Mouse (Mus musculus) c-Kit-negative CD71-positive TER-119-positive erythroid progenitor cells, embryonic 14.5 days (primary cell): ENCODE measurements around the gene Gmnn.

Experiments
- DNase-seq: peaks from one replicate; pipeline ENCODE4 v3.0.0-alpha.2; 2013; ENCODE audit warnings: low read depth, low spot score

Gene Gmnn

GRCm38 (mm10) chr13:24709656-24710396 is 51.9 kb downstream of the Gmnn start:
- no peak for DNase-seq

- DNase-seq: no peak
Measured at GRCm38 (mm10) chr13:24702128-24702527, 59.6 kb downstream of the Gmnn start.
